Mouse (Mus musculus) ES-Bruce4 (cell line): Measurements from ENCODE around the gene Pcsk5.

Source experiments
- CTCF ChIP-seq: IDR thresholded peaks from one replicate; pipeline ENCODE4 v1.8.1; 2011; ENCODE audit warnings: low read depth, low read length
- EP300 ChIP-seq: IDR thresholded peaks from 2 replicates; pipeline ENCODE4 v1.6.1; 2011; ENCODE audit warnings: low read depth, low read length; ENCODE audit not compliant: insufficient read depth
- POLR2A ChIP-seq: IDR thresholded peaks from one replicate; pipeline ENCODE4 v1.8.1; 2011; ENCODE audit warnings: low read length; ENCODE audit not compliant: insufficient read depth

DNA sequence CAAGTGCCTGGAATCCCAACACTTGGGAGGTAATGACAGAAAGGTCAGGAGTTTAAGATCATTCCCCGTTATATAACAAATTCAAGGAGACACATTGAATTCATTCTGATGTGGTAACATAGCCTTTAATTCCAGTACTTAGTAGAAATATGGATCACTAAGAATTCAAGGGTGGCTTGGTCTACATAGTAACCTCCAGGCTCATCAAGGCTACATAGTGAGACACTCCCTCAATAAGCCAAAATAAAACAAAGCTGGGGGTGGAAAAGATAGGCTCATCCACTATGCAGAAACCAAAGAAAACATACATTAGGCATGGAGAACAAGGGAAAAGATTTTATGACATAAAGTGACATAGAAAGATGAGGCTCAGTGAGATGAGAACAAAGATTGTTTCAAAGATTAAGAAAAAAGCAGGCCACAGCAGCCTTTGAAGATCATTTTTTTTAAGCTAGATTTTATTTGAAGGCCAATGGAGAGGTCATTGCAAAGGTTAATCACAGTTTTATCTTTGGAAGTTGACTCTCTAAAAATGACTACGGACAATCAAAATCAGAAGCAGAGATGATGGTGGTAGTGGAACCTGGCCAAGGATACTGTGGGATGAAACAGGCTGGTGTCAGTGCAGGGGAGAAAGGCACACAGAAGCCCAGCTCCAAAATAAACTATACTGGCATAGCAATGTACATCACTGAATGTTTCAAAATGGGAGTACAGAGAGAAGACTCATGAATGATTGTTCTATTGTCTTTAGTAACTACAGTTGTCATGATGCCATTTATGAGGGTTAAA is 52.8 kb downstream of the Pcsk5 start:
- TF ChIP-seq CTCF (no peak), POLR2A (no peak), EP300 (no peak)
